Mouse (Mus musculus) stomach, postnatal 0 days (tissue): ENCODE measurements around the gene Sds. TPM values are rescaled to one million over a fixed set of nuclear protein-coding genes. Genes with fewer than 3 reads are reported as not detected.

Source experiments
- ATAC-seq: fragments of 200-750 bp; cut with Nextera tagmentation; 2 replicates; pipeline ENCODE4 v1.8.0; 2017; ENCODE audit not compliant: low FRiP score, low TSS enrichment
- DNase-seq: peaks from one replicate; pipeline ENCODE4 v3.0.0-alpha.2; 2016; ENCODE audit warnings: low spot score
- H3K27ac ChIP-seq: fragments of 300-500 bp; sonication (generic); replicated peaks from 2 replicates; pipeline ENCODE4 v1.5.1; 2014; ENCODE audit warnings: mild to moderate bottlenecking, control low read depth
- H3K27me3 ChIP-seq: fragments of 300-500 bp; sonication (generic); 2 replicates; pipeline ENCODE4 v1.6.1; 2014; ENCODE audit warnings: low read length; ENCODE audit not compliant: control insufficient read depth, insufficient read depth
- H3K36me3 ChIP-seq: fragments of 300-500 bp; sonication (generic); 2 replicates; pipeline ENCODE4 v1.6.1; 2014; ENCODE audit warnings: low read length, mixed read lengths; ENCODE audit not compliant: control insufficient read depth, insufficient read depth
- H3K4me1 ChIP-seq: fragments of 300-500 bp; sonication (generic); replicated peaks from 2 replicates; pipeline ENCODE4 v1.6.1; 2014; ENCODE audit warnings: antibody characterized with exemption; ENCODE audit not compliant: control insufficient read depth, insufficient read depth
- H3K4me2 ChIP-seq: fragments of 300-500 bp; sonication (generic); replicated peaks from 2 replicates; pipeline ENCODE4 v1.6.1; 2014; ENCODE audit warnings: low read depth, mild to moderate bottlenecking, control low read depth, moderate library complexity
- H3K4me3 ChIP-seq: fragments of 300-500 bp; sonication (generic); 2 replicates; pipeline ENCODE4 v1.5.1; 2014; ENCODE audit warnings: low read depth, low read length, control low read depth
- H3K9ac ChIP-seq: fragments of 300-500 bp; sonication (generic); 2 replicates; pipeline ENCODE4 v1.6.1; 2014; ENCODE audit warnings: mild to moderate bottlenecking, low read length, control low read depth, mixed read lengths
- H3K9me3 ChIP-seq: fragments of 300-500 bp; sonication (generic); 2 replicates; pipeline ENCODE4 v1.6.1; 2016; ENCODE audit warnings: low read length; ENCODE audit not compliant: control insufficient read depth
- CTCF ChIP-seq: IDR thresholded peaks from 2 replicates; pipeline ENCODE4 v1.5.1; 2016; ENCODE audit warnings: antibody characterized with exemption, low read depth, mild to moderate bottlenecking, moderate library complexity
- EP300 ChIP-seq: optimal IDR thresholded peaks from 2 replicates; pipeline ENCODE3; 2016; ENCODE audit warnings: antibody characterized with exemption
- WGBS: fragments of 180-500 bp; shearing (Covaris S2); extraction: QIAGEN DNeasy Blood & Tissue Kit; methylation state at CpG from one replicate; pipeline ENCODE4 v1.1.7; 2014; 5-methylcytosine and 5-hydroxymethylcytosine counted together
- polyA plus RNA-seq: library from polyadenylated mRNA; unstranded; fragments of >200 nt; fragmentation: Nextera tagmentation; extraction: Ambion mirVana; gene quantifications from 2 replicates; pipeline ENCODE4 v1.2.1, GENCODE M21; 2015

The Sds gene
- polyA plus RNA-seq, 1 experiment from 2014 or later = not detected

GRCm38 (mm10) chr5:120483399-120483798, 7.1 kb downstream of the Sds start:
- Histone ChIP-seq H3K36me3 (peaks cover 14% of the 10 kb centered on the region), H3K27me3 (no peaks in the 10 kb centered on the region), H3K4me1 (no peaks in the 10 kb centered on the region), H3K4me3 (no peak overlapping the region), H3K9me3 (no peaks in the 10 kb centered on the region), H3K4me2 (no peak overlapping the region), H3K27ac (no peak overlapping the region), H3K9ac (no peak overlapping the region)
- ATAC-seq (no peak), DNase-seq (no peak)
- WGBS = 88% methylated on average over 19 of the region's 19 CpGs
- TF ChIP-seq EP300 (no peak), CTCF (no peak)

- Histone ChIP-seq H3K4me1 (no peaks in the 10 kb centered on the region), H3K27ac (no peak overlapping the region), H3K9ac (no peak overlapping the region), H3K27me3 (no peaks in the 10 kb centered on the region), H3K36me3 (peaks cover 17% of the 10 kb centered on the region), H3K4me2 (no peak overlapping the region), H3K9me3 (no peaks in the 10 kb centered on the region), H3K4me3 (no peak overlapping the region)
- WGBS = 66% methylated on average over 8 of the region's 8 CpGs
- TF ChIP-seq CTCF (no peak), EP300 (no peak)
- DNase-seq = peak; percentile 48
- peak; percentile 55; the same call in 1 of the 2 replicates for ATAC-seq
Measured at GRCm38 (mm10) chr5:120487844-120488243, 11.5 kb downstream of the Sds start.

- no peak overlapping the region for H3K4me2 ChIP-seq
- peaks cover 17% of the 10 kb centered on the region for H3K36me3 ChIP-seq
- TF ChIP-seq EP300 = no peak
- no peak for TF ChIP-seq CTCF
- H3K9ac ChIP-seq = 0 out of 2 replicates have a peak overlapping the region, but pooled peaks have one; percentile 13
- no peak overlapping the region for H3K27ac ChIP-seq
- no peaks in the 10 kb centered on the region for H3K4me1 ChIP-seq
- H3K4me3 ChIP-seq = no peak overlapping the region
- H3K27me3 ChIP-seq = no peaks in the 10 kb centered on the region
- WGBS = 74% methylated on average over 8 of the region's 8 CpGs
- DNase-seq (no peak), ATAC-seq (no peak)
- H3K9me3 ChIP-seq = no peaks in the 10 kb centered on the region
Measured at GRCm38 (mm10) chr5:120490679-120491192, 14.4 kb downstream of the Sds start.

- Histone ChIP-seq H3K36me3 (peaks cover 5% of the 10 kb centered on the region), H3K4me1 (no peaks in the 10 kb centered on the region), H3K9me3 (no peaks in the 10 kb centered on the region), H3K4me3 (no peak overlapping the region), H3K4me2 (no peak overlapping the region), H3K27ac (no peak overlapping the region), H3K27me3 (no peaks in the 10 kb centered on the region), H3K9ac (no peak overlapping the region)
- TF ChIP-seq CTCF = peak; percentile 68
- TF ChIP-seq EP300 = no peak
- 70% methylated on average over 11 of the region's 11 CpGs for WGBS
- no peak for ATAC-seq
- DNase-seq = no peak
Measured at GRCm38 (mm10) chr5:120492437-120492836, 16.1 kb downstream of the Sds start.

- Histone ChIP-seq H3K9ac (no peak overlapping the region), H3K4me1 (no peaks in the 10 kb centered on the region), H3K4me2 (no peak overlapping the region), H3K4me3 (no peak overlapping the region), H3K9me3 (no peaks in the 10 kb centered on the region), H3K36me3 (0 out of 2 replicates have a peak, but pooled peaks cover 3% of the 10 kb centered on the region), H3K27me3 (no peaks in the 10 kb centered on the region), H3K27ac (no peak overlapping the region)
- no peak for TF ChIP-seq EP300
- no peak for TF ChIP-seq CTCF
- no peak for ATAC-seq
- WGBS = 87% methylated on average over 5 of the region's 6 CpGs
- no peak for DNase-seq
Measured at GRCm38 (mm10) chr5:120493440-120493839, 17.1 kb downstream of the Sds start.

GRCm38 (mm10) chr5:120493873-120494395, 17.6 kb downstream of the Sds start:
- Histone ChIP-seq H3K4me3 (no peak overlapping the region), H3K9me3 (no peaks in the 10 kb centered on the region), H3K27me3 (no peaks in the 10 kb centered on the region), H3K9ac (no peak overlapping the region), H3K4me2 (no peak overlapping the region), H3K36me3 (0 out of 2 replicates have a peak, but pooled peaks cover 3% of the 10 kb centered on the region), H3K27ac (no peak overlapping the region), H3K4me1 (no peaks in the 10 kb centered on the region)
- ATAC-seq (no peak), DNase-seq (no peak)
- 95% methylated on average over 9 of the region's 9 CpGs for WGBS
- TF ChIP-seq CTCF (no peak), EP300 (no peak)
